Mouse (Mus musculus) gastrocnemius, adult 8-10 months (tissue): ENCODE data around the gene Tmem200b. TPM values are rescaled to one million over a fixed set of nuclear protein-coding genes. Genes with fewer than 3 reads are reported as not detected.
A peak's percentile ranks its signal among the peaks of the same experiment; 100 is the strongest.

Experiments used
- DNase-seq, 2 experiments: peaks; one replicate each; pipeline ENCODE4 v3.0.0; 2022; ENCODE audit warnings: low spot score in 2 of 2
- total RNA-seq, 4 experiments: library from RNA; stranded (reverse); gene quantifications; 2 replicates each; pipeline ENCODE4 v1.2.4; 2022

Tmem200b gene
- total RNA-seq, 4 experiments from 2014 or later: 1.7 to 2.6 (median 1.9) TPM

DNA sequence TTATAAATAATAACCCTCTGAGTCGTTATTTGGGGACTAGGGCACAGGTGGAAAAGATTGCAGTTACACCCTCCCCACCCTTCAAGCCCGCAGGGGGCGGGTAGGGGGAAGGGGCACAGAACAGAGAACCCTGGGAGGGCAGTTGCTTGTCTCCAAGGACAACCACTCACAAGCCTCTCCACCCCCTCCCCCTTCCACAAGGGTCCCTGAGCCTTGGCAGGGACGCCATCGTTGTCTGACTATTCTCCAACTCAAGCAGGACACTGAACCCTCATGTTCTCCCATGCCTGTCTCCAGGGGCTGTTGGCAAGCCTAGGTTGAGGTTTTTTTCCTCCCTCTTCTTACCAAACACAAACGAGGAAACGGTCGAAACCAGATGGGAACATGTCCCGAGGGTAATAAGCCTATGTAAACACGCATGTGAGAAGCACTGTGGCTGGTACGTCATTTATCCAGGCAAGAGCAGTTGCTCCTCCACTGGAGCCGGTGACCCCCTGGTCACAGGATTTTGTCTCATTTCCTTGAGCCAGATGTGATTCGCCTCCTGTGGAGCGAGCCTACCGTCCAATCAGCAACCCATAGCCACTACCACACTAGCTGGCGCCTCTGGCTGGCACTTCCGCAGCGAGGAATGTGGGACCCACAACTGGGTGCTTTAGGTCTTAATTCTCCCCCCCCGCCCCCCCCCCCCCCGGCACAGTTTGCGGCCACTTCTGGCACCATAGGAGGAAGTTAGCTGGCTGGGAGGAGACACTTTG, 11.2 kb upstream of the Tmem200b start:
- no peak for DNase-seq

DNA sequence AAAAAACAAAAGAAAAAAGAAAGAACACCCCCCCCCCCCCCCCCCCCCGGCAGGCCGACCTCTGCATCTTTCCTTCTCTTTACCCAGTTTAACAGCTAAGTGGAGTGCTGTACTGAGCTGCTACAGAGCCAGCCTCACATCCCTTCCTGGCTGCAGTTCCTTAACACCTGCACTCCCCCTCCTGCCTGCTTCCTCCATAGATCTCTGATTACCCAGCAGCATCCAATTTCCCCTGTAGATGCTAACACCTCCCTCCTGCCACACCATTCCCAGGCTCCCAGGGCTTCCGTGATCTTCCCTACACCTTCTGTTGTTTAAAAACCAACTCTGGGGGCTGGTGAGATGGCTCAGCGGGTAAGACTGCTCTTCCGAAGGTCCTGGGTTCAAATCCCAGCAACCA, 10.1 kb upstream of the Tmem200b start:
- DNase-seq: no peak

DNA sequence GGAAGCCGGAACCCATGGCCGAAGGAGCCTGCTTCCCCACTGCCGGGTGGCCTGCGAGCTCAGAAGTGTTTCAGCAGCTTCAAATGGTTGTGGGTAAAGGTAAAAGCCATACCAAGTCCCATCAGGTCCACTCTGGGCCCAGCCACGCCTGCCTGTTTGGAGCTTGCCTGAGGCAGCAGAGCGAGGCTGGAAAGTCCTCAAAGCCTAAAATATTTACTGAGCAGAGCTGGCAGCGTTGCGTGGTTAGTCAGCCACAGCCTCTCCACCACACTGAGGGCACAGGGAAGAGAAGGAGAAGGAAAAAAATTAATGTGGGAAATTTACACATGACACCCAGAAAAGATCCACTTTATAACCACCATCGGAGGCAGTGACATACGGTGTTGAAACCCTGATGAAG, 8.0 kb upstream of the Tmem200b start:
- DNase-seq: no peak

DNA sequence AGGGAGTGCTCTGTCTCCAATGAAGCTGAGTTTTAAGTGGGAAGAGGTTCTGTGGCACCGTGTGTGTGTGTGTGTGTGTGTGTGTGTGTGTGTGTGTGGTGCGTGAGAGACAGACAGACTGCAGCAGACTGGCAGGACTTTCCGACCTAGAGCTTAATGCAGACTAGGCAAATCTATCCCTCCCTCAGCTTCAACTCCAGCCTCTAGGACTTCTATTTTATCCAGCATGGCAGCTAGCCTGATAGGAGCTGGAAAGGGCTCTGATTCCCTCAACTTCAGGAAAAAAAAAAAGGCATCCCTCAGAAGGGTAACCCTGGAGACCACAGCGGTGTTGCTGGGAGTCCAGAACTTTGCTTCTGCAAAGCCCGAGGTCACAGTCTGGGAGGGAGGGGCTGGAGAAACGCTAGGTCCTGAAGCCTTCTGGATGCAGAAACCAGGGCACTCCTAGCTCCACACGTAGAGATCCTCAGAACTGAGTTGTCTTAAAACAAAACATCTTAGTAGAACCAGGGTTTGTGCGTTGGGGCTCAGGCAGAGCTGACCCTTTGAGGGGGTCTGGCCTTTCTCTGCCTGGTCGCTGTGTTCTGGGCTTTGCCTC, 7.4 kb upstream of the Tmem200b start:
- DNase-seq: no peak

DNA sequence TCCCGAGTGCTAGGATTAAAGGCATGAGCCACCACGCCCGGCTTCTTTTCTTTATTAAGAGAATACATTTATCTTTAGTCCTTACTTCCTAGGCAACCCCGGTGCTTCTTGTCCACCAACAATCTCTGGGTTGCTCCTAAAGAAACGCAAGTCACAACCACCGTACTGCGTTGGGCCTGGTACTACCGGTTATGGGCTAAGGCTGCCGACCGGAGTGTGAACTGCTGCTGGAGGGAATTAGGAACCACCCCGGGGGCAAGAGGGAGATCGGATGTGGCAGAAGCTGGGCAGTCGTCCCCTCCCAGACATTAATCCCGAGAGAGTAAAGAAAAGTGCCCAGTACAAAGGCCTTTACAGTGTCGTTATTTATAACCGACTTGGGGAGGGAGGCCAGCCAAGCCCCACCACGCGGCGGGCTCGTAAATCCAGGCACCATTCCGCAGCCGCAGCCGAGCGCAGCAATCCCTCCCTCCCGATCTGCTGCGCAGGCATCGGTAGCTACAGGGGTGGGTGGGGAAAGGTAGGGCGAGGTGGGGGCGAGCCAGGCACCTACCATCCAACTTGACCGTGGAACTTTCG, 6.6 kb upstream of the Tmem200b start:
- no peak for DNase-seq

DNA sequence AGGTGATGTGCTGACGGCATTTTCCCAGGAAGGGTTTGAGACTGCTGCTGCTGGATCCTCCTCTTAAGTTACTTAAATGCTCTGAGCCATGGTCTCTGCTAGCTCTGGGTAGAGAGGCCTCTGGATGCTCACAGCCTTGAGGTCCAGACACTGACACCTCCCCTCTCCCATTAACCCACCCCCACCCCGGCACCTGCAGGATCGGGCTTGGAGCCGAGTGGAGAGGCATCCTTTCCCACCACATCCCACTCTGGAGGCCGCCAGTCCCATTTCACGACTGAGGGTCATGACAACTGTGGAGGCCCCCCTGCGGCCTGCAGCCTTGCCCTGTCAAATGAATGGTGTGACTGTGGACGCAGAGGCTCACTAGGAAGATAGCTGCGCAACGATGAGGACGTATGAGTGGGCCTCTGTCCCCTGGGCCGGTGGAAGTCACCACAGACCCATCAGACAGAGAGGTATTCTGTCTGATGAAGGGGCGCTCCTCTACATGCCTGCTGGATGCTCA, 5.7 kb upstream of the Tmem200b start:
- no peak for DNase-seq

DNA sequence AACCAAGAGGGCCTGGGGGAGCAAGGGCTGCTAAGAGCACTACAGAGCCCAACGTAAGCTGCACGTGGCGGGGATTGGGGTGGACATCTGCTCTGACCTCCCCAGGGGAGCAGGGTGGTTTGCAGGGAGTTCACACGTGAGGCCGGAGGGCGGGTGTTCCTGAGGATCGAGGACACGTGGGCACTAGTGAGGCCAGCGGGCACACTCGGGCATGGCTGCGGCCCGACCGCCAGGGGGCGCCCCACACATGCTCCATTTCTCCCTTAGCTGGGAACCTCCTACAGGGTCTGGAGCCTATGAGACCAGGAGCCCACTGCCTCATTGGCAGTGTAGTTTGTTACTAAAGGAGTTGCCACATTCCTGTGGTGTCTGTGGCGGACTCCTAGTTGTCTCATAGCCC, 5.1 kb upstream of the Tmem200b start:
- peak; percentile 70 to 77 for DNase-seq

DNA sequence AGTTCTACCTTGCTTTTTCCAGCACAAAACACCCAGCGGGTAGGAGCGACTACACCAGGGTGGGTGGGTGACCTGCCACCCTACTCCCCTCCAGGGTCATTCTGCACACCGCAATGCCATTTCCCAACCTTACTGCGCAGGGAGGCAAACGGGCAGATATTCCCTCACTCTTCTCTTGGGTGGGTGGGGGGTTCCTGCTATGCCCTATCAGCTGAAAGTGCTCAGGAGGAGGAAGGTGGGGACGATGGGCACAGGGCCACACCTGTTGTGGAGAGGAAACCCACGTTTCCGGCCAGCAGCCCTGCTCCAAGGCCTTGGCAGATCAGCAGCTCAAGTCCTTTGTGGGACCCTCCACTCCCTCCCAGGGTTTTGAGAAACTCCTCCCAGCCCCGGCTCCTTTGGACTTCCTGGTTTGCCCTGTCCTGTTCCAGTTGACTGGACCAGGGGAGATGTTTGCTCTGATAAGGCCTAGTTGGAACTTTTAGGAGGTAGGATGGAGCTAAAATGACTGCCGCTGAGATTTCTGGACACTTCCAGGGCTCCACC, 4.5 kb upstream of the Tmem200b start:
- no peak for DNase-seq

DNA sequence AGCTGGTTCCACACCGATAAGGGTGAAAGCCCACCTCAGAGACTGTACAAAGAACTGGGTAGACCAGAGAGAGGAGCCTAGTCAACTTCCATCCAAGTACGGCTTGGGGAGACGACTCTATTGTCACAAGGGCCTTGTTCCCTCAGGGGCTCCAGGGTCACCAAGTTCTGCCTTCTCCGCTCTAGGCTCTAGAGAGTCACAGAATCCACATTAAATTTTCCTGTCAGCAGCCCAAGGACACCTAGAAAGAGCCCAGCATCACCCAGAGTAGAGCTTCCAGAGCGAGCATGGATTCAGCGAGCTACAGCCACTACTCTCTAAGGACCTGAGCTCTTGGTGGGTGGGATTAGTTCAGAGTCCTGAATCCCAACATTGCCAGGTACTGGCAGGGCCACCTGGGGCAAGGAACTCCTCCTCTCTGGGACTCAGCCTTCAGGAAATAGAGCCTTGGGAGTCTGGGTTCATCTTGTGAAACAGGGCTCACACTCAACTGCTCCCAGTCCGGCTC, 3.5 kb upstream of the Tmem200b start:
- DNase-seq: no peak

DNA sequence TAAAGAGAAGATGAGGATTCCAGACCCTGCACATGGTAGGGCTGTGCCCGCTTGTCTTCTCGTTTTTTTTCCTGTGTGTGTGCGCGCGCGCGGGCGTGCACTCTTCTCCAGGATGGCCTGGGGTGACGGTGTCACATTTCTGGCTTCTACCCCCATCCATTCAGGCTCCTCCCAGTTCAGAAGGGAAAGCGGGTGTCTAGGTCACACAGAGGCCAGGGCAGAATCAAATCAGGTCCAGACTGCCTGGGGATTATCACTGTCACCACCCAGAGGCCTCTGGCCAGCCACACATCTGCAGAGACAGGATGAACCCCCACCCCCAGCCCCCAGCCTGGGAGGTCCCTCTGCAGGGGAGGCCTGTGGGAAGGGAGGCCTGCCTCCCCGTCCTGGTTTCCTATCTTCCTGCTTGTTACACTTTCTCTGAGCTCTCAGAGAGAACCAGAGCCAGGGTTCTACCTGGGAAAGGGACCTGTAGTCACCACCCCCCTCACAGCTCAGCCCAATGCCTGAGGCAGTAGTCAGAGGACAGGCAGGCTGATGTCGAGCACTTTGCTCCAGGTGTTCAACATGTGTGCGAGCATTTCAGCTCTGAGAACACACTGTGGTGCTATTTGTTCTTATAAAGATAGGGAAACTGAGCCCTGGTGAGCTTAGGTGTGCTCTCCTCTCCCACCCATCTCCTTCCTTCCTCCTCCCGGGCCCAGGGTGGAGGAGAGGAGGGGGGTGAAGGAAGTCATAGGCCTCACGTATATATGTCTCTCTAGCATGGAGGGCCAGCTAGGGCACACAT, 2.7 kb upstream of the Tmem200b start:
- no peak for DNase-seq

DNA sequence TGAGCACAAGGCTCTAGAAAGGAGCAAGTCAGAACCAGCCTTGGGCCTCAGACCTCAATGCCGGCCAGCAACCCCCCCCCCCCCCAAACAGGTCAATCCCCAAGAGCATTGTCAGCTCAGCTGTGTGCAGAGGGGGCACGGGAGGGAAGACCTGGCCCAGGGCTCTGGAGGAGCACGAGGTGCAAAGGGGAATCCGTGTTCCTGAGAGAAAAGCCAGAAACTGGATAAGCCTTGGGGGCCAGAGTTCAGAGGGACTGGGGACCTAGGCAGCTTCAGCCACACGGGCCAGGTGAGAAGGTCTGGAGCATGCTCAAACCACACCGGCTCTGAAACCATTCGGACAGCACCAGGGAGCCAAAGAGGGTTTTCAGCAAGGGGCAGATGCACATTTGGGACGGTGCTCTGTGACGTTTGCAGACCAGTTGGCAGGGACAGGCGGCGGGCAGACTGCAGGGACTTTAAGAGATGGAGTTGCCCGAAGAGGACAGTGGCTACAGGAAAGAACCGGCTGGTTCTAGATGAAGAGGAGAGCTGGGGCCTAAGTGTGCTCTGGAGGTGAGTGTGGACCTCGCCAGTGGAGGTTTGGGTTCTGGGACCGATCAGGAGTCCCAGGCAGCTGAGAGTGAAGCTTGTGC, 1.9 kb upstream of the Tmem200b start:
- no peak for DNase-seq

DNA sequence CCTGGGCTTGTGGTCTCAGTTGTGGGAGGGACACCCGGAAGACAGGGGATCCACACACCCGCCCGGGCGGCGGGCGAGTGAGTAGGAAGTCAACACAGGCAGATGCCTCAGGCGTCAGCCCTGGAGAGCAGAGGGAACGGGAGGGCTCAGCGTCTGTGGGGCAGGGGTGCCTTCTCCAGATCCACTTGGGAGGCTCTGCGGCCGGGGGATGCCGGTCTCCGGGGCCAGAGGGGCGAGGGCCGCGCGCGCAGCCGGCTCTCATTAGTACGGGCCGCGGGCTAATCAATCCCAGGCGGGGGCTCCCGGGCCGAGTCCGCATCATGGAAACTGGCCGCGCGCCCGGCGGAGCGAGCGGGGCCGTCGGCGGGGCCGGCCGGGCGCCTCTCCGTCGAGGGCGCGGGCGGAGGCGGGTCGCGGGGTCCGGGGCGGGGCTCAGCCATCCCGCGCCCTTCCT, 1.4 kb upstream of the Tmem200b start:
- peak in 1 of 2 experiments; percentile 45 for DNase-seq

DNA sequence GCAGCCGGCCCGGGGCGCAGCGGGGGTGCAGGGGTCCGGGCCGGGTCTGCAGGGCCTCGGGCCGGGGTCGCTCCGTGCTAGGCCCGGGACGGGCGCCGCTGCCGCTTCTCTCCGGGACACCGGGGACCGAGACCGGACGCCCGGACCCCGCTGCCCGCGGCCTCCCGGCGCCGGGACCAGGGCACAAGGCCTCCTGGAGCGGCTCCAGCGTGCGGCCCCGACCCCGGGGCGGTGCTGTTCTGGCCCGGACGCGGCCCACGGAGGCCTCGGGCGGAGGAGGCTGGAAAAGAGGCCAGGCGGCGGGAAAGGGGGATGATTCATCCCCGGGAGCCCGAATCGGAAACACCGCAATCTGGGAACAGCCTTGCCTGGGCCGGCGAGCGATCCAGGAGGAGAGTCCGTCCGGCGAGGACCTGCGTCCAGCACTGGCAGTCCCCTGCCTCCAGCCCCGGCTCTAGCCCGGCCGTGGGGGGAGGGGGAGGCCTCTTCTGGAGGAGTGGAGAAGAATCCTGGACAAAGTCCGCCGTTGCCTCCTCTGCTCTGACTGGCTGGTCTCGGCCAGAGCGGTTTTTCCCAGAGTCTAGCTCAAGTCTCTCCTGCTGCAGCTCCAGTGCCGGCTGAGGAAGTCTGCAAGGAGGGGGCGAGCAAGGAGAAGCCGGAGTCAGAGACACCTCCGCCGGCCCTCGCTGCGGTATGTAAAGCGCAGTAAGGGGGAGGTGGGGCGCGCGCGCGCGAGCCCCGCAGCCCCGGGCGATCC, 798 bp upstream of the Tmem200b start:
- DNase-seq: peak in 1 of 2 experiments; percentile 27

DNA sequence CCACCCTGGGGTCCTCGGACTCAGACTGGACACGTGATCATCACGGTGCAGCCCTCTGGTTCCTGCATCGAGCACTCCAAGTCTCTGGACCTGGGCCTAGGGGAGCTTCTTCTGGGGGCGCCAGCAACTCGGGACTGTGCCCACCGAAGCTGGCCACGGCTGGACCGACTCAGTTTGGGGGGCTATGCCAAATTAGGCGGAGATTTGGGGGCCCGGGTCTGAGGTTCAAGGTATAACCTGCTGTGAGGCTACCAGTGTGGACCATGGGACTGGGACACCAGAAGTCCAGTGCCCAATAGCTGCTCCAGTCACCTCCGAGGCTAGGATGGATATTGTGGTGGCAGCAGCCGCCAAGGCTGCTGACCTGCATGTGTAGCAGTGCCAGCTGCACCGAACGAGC, 833 bp downstream of the Tmem200b start:
- DNase-seq: no peak

DNA sequence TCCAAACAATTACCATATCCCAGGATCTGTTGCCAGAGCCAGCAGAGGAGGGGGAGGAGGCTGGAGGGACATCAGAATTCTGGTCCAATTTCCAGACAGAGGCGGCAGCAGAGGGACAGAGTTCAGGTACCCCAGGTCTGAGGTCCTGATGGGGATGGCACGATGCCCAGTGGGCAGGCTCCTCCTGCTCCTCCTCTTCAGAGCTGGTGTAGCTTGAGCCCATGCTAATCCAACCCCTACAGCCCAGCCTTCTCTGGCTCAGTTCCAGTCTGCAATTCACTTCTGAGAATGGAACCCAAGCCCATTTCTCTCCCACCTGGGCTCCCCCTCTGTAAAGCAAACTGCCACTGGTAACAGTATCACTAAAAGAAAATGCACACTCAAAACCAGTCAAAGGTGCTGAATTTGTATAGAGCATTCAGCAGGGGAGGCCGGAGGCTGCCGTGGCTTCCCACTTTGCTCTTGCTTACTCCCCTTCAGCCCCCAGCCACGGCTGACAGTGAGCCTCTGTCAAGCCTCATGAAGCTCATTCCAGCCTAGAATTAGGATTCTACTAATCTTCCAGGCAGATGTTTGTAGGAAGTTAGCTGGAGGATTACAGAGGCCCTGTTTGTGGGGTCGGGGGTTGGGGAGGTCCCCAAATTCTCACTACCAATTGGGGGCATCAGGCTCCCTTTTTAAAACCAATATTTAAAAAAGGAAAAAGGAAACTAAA, 2.7 kb downstream of the Tmem200b start:
- no peak for DNase-seq

DNA sequence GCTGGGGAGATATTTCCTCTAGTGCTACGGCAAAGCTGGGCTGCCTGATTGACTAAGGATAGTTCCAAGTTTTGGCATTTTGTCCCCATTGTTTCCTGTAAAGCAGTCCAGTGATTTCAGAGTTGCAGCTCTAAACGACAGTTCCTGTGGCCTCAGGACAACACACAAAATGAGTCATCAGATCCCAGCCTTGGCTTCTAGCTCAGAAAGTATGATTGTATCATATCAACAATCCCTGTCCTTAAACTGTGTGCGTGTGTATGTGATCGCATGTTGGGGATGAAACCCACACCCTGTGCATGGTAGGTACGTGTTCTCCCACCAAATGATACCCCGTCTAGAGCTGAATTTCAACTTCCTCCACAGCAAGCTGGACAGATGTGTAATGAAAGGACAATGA, 7.6 kb downstream of the Tmem200b start:
- no peak for DNase-seq

DNA sequence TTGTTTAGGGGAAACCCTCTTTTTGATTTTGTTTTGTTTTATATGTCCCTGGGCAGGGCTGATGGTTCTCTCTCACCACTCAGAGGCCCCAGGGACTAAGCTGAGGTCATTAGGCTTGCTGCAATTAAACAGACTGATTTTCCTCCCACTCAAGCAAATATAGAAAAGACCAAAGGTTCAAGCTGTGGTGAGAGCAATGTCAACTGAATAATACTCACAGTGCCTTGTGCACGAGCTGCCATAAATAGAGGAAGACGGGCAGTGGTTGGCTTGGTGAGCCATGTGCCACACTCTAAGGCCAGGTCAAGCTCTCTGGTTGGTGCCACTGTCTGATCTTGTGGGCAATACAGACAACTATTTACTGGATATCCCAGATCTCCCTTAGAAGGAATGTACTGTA, 17.9 kb downstream of the Tmem200b start:
- no peak for DNase-seq

DNA sequence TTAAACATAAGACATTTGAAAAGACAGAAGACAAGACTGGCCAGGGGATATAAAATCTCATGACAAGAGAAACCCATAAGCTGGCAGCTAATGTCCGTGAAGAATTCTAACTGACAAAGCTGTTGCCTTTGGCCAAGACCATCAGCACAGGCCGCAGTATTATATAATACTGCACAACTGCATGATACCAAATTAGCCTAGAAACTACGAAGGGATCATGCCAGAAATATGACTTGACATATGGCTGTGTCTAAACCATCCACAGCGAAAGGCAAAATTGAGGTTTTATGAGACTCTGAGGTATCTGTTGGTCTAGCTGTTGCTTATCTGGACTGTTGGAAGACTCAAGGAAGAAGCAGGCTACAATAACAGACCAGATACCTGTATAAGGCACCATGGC, 19.3 kb downstream of the Tmem200b start:
- no peak for DNase-seq

DNA sequence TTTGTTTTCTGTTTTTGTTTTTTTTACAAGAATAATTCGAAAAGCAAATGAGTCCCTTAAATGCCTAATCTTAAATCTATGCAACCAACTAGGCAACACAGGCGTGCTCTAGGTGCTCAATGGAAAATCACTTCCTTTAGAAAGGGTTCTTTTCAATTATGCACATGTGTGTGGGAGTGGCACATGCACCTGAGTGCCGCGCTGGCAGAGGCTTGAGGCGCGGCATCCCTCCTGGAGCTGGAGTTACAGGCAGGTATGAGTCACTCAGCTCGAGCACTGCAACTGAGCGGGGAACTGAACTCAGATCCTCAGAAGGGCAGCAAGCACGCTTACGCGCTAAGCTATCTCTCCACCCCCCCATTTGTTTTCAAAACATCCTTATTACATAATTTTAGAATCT, 26.3 kb downstream of the Tmem200b start:
- no peak for DNase-seq
